Mouse (Mus musculus) forebrain, embryonic 16.5 days (tissue): ENCODE measurements around the gene Gm45618. TPM values are rescaled to one million over a fixed set of nuclear protein-coding genes. Genes with fewer than 3 reads are reported as not detected.
"Not testable (repeated sequence)": the region's sequence is repeated elsewhere in the genome, so short reads cannot be mapped to it uniquely, and the experiment has no call there.

ENCODE experiments used
- ATAC-seq: fragments of 200-750 bp; cut with Nextera tagmentation; 2 replicates; pipeline ENCODE4 v1.8.0; 2017; ENCODE audit warnings: mild to moderate bottlenecking, moderate library complexity
- H3K27ac ChIP-seq: fragments of 300-500 bp; sonication (generic); 2 replicates; pipeline ENCODE4 v1.5.1; 2014; ENCODE audit warnings: low read length, control low read depth
- H3K27me3 ChIP-seq: fragments of 300-500 bp; sonication (generic); replicated peaks from 2 replicates; pipeline ENCODE4 v1.6.1; 2014; ENCODE audit warnings: low read length; ENCODE audit not compliant: control insufficient read depth, insufficient read depth
- H3K36me3 ChIP-seq: fragments of 300-500 bp; sonication (generic); 2 replicates; pipeline ENCODE4 v1.6.1; 2014; ENCODE audit not compliant: control insufficient read depth, insufficient read depth
- H3K4me1 ChIP-seq: fragments of 300-500 bp; sonication (generic); replicated peaks from 2 replicates; pipeline ENCODE4 v1.6.1; 2014; ENCODE audit warnings: low read length; ENCODE audit not compliant: control insufficient read depth, insufficient read depth
- H3K4me2 ChIP-seq: fragments of 300-500 bp; sonication (generic); 2 replicates; pipeline ENCODE4 v1.6.1; 2014; ENCODE audit warnings: mild to moderate bottlenecking, low read length, control low read depth
- H3K4me3 ChIP-seq: fragments of 300-500 bp; sonication (generic); replicated peaks from 2 replicates; pipeline ENCODE4 v1.5.1; 2014; ENCODE audit warnings: mild to moderate bottlenecking, low read length, control low read depth
- H3K9ac ChIP-seq: fragments of 300-500 bp; sonication (generic); replicated peaks from 2 replicates; pipeline ENCODE4 v1.6.1; 2014; ENCODE audit warnings: low read depth, low read length, control low read depth
- H3K9me3 ChIP-seq: fragments of 300-500 bp; sonication (generic); 2 replicates; pipeline ENCODE4 v1.6.1; 2016; ENCODE audit warnings: low read length; ENCODE audit not compliant: control insufficient read depth
- WGBS: fragments of 180-500 bp; shearing (Covaris S2); extraction: QIAGEN DNeasy Blood & Tissue Kit; methylation state at CpG from one replicate; pipeline ENCODE4 v1.1.7; 2014; 5-methylcytosine and 5-hydroxymethylcytosine counted together
- polyA plus RNA-seq: library from polyadenylated mRNA; unstranded; fragments of >200 nt; fragmentation: Nextera tagmentation; extraction: Ambion mirVana; gene quantifications from 2 replicates; pipeline ENCODE4 v1.2.1, GENCODE M21; 2015

Gene Gm45618
- polyA plus RNA-seq, 1 experiment from 2014 or later, result 0.34 TPM

GRCm38 (mm10) chr7:142144507-142144906 lies 24.0 kb upstream of the Gm45618 start, which contains the start of gene Gm45337:
Gene Gm45337, minus strand, starts transcription at chr7:142144607.
- ATAC-seq, result no peak
- no peak within 1 kb of the TSS for H3K4me2 ChIP-seq
- H3K4me3 ChIP-seq, result no peak within 1 kb of the TSS
- 87% methylated on average over 1 of the region's 1 CpGs for WGBS
- no peaks in the 10 kb centered on the region for H3K9me3 ChIP-seq
- H3K27ac ChIP-seq, result no peak within 1 kb of the TSS
- no peaks in the 10 kb centered on the region for H3K36me3 ChIP-seq
- no peak within 1 kb of the TSS for H3K9ac ChIP-seq
- H3K27me3 ChIP-seq, result no peaks in the 10 kb centered on the region
- H3K4me1 ChIP-seq, result no peaks in the 10 kb centered on the region

- 64% methylated on average over 1 of the region's 1 CpGs for WGBS
- H3K27me3 ChIP-seq, H3K9me3 ChIP-seq, H3K27ac ChIP-seq, H3K4me2 ChIP-seq, ATAC-seq, H3K4me1 ChIP-seq, H3K36me3 ChIP-seq, H3K9ac ChIP-seq, H3K4me3 ChIP-seq: not testable (repeated sequence)
Observed at GRCm38 (mm10) chr7:142143506-142144010, 23.0 kb upstream of the Gm45618 start.

- no peak overlapping the region for H3K27ac ChIP-seq
- H3K9ac ChIP-seq, result no peak overlapping the region
- ATAC-seq, result no peak
- no peaks in the 10 kb centered on the region for H3K36me3 ChIP-seq
- no peaks in the 10 kb centered on the region for H3K4me1 ChIP-seq
- H3K9me3 ChIP-seq, result no peaks in the 10 kb centered on the region
- 31% methylated on average over 1 of the region's 1 CpGs for WGBS
- H3K27me3 ChIP-seq, result no peaks in the 10 kb centered on the region
- no peak overlapping the region for H3K4me3 ChIP-seq
- no peak overlapping the region for H3K4me2 ChIP-seq
Observed at GRCm38 (mm10) chr7:142140696-142141095, 20.2 kb upstream of the Gm45618 start.

GRCm38 (mm10) chr7:142135934-142136333 lies 15.4 kb upstream of the Gm45618 start, which contains the start of gene Gm39115:
Gene Gm39115, minus strand, starts transcription at chr7:142136034.
- H3K27ac ChIP-seq, H3K27me3 ChIP-seq, H3K36me3 ChIP-seq, H3K4me2 ChIP-seq, ATAC-seq, H3K9me3 ChIP-seq, H3K4me3 ChIP-seq, H3K4me1 ChIP-seq, H3K9ac ChIP-seq: not testable (repeated sequence)
- WGBS, result 47% methylated on average over 2 of the region's 2 CpGs

DNA sequence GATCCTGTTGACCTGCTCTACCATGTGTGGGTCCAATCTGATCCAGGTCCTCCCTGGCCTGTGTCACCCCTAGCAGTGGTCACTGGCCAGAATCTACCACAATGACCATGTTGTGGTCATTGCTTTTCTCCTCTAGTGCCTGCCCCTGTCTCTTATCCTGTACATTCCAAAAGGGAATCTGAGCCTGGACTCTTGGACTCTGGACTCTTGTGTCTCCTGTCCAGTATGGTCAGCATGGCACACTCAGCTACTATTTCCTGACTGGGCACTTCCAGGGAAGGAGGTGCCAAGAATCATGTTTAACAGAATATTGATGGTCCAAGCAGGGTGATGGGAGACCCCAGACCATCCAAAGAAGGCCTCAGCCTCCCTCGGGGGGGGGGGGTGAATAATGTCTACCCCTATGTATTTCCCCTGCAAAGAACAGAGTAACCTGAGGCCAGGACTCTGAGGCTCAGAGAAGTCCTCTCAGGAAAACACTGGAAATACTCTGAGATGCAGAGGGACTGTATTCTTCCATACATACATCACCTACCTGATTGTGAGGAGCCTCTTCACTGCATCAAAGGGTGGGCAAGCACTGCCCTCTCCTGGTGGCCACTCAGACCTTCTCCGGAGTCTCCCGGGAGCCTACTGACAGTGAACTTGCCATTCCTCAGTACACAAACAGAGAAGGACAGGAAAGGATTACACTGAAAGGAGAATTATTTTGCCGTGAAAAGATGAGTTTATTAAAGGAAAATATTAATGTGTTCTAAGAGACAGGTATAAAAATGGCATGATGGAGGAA lies 13.9 kb upstream of the Gm45618 start:
- Histone ChIP-seq H3K27me3 (no peaks in the 10 kb centered on the region), H3K4me2 (no peak overlapping the region), H3K4me3 (no peak overlapping the region), H3K4me1 (no peaks in the 10 kb centered on the region), H3K9ac (no peak overlapping the region), H3K36me3 (no peaks in the 10 kb centered on the region), H3K9me3 (no peaks in the 10 kb centered on the region), H3K27ac (no peak overlapping the region)
- ATAC-seq, result no peak
- 58% methylated on average over 4 of the region's 4 CpGs for WGBS

DNA sequence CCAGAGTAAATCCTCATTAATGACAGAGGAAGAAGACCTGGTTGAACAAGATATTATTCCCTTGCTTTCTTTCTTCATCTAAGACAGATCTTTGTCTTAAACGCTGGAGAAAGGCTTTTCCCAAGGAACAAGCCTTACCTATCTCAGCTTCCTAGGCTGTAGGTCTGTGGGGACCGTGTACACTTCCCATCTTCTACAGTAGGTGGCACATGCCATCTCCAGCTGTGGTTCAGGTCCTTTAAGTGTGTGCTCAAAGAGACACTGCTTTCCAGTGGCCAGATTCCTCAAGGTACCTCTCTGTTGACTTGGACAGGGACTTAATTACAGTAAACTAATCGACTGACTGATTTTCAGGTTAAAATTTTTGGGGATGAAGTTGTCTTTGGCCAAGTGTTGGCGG lies 8.3 kb upstream of the Gm45618 start:
- Histone ChIP-seq H3K27me3 (no peaks in the 10 kb centered on the region), H3K9me3 (no peaks in the 10 kb centered on the region), H3K9ac (no peak overlapping the region), H3K36me3 (no peaks in the 10 kb centered on the region), H3K4me2 (no peak overlapping the region), H3K4me3 (no peak overlapping the region), H3K27ac (no peak overlapping the region), H3K4me1 (no peaks in the 10 kb centered on the region)
- WGBS, result 64% methylated on average over 4 of the region's 4 CpGs
- no peak for ATAC-seq

DNA sequence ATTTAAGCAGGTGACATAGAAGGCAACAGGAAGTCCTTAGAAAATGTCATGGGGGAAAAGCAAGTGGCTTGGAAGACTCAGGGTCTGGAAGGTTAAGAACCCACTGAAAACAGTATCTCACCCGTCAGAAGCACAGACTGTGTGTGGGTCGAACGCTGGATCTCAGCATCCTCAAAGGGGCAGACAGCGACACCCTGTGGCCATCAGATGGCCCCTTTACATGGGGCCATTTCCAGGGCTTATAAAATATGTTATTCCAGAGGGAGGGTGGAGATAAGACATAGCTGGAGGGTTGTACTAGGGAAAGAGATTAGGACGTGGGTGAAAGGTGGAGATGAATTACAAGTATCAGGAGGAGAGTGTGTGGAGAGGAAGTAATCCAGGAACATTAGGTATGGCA lies 897 bp downstream of the Gm45618 start:
- Histone ChIP-seq H3K27me3 (no peaks in the 10 kb centered on the region), H3K4me2 (no peak overlapping the region), H3K36me3 (no peaks in the 10 kb centered on the region), H3K4me3 (no peak overlapping the region), H3K4me1 (no peaks in the 10 kb centered on the region), H3K9me3 (no peaks in the 10 kb centered on the region), H3K9ac (no peak overlapping the region), H3K27ac (no peak overlapping the region)
- 13% methylated on average over 5 of the region's 5 CpGs for WGBS
- no peak for ATAC-seq

GRCm38 (mm10) chr7:142104747-142105146 lies 15.8 kb downstream of the Gm45618 start:
- Histone ChIP-seq H3K4me3 (no peak overlapping the region), H3K4me2 (no peak overlapping the region), H3K27ac (no peak overlapping the region), H3K27me3 (no peaks in the 10 kb centered on the region), H3K9me3 (no peaks in the 10 kb centered on the region), H3K36me3 (no peaks in the 10 kb centered on the region), H3K9ac (no peak overlapping the region), H3K4me1 (no peaks in the 10 kb centered on the region)
- WGBS, result 62% methylated on average over 5 of the region's 5 CpGs
- no peak for ATAC-seq

- peaks cover 22% of the 10 kb centered on the region for H3K4me1 ChIP-seq
- ATAC-seq, result peak; percentile 60
- H3K36me3 ChIP-seq, result no peaks in the 10 kb centered on the region
- 8% methylated on average over 9 of the region's 9 CpGs for WGBS
- no peak overlapping the region for H3K27ac ChIP-seq
- H3K4me2 ChIP-seq, result peak overlapping the region; percentile 27; the same call in 1 of the 2 replicates
- H3K4me3 ChIP-seq, result no peak overlapping the region
- H3K9me3 ChIP-seq, result no peaks in the 10 kb centered on the region
- H3K27me3 ChIP-seq, result no peaks in the 10 kb centered on the region; the same call in 1 of the 2 replicates
- no peak overlapping the region for H3K9ac ChIP-seq
Observed at GRCm38 (mm10) chr7:142097776-142098175, 22.8 kb downstream of the Gm45618 start.
